In the genomic region with DNA sequence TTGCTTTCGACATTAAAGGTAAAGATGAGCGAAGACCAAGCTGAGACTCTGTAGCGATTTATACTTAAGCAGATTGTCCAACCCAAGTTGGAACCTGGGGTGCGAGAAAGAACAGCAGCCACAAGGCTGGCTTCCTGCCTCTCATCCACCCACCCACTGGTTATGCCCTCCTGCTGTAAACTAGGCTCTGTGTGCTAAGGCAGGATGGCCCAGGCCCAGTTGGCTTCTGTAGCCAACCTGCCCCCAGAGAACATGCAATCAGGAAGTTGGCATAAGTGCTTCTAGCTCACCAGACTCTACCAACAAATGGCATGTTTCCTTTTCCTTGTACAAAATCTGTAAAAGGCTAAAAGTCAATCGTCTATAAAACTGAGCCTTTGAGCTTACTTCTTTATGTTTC, we compare ENCODE assay signal across 17 mouse cellular contexts.
DNase-seq lines count a peak whose midpoint lies in the region.
"Had no signal": no experiment of that assay in that cellular context is flagged by ENCODE, and none has a peak within 500 bp of the region (broad histone marks: within the 10 kb centered on the region; RNA-seq: fewer than 3 reads in every experiment).

No protein-coding gene starts in this region.

- DNase-seq in adrenal gland, postnatal 10 days: peak; percentile 46
- DNase-seq in adrenal gland, adult (ENCODE audit: inconsistent age in 2 of 2, low spot score in 1 of 2): no peak
- DNase-seq in layer of hippocampus, adult 11-12 months (ENCODE audit: low spot score): peak; percentile 75
- DNase-seq in layer of hippocampus, postnatal 25 days (ENCODE audit: extremely low spot score in 1 of 2, low spot score in 1 of 2): no peak
- DNase-seq in adipocyte (ENCODE audit: low spot score): peak; percentile 54
- peak; percentile 64 to 73 for DNase-seq in layer of hippocampus, adult 8-10 months (ENCODE audit: low spot score in 2 of 2)
- no peak for DNase-seq in c-Kit-positive CD71-positive TER-119-positive erythroid progenitor cells, embryonic 14.5 days (ENCODE audit: low spot score)
- DNase-seq in gastrocnemius, adult 18-20 months (ENCODE audit: low spot score): no peak
- DNase-seq: forebrain, postnatal 0 days; gastrocnemius, adult 2 months; kidney, adult 2 months; kidney, postnatal 10 days; lung, postnatal 4 days; midbrain, embryonic 14.5 days; retina, postnatal 1 day; right cerebral cortex, postnatal 4 days; thymus, postnatal 4 days had no signal

Comparison
In these comparisons a context has a peak if more than half of its experiments do, and no peak if none do; other contexts are left out.
1. DNase-seq: peak in adrenal gland, postnatal 10 days (single experiment), layer of hippocampus, adult 11-12 months (single experiment), adipocyte (single experiment) and layer of hippocampus, adult 8-10 months (2 of 2); none in adrenal gland, adult (0 of 2), layer of hippocampus, postnatal 25 days (0 of 2), c-Kit-positive CD71-positive TER-119-positive erythroid progenitor cells, embryonic 14.5 days (single experiment) and gastrocnemius, adult 18-20 months (single experiment).